Mouse (Mus musculus) layer of hippocampus, adult 9-11 months (tissue): Measurements from ENCODE around the gene Kif1bp.
A peak's percentile ranks its signal among the peaks of the same experiment; 100 is the strongest.

Experiments
- DNase-seq: peaks from one replicate; pipeline ENCODE4 v3.0.0; 2022

The Kif1bp gene

DNA sequence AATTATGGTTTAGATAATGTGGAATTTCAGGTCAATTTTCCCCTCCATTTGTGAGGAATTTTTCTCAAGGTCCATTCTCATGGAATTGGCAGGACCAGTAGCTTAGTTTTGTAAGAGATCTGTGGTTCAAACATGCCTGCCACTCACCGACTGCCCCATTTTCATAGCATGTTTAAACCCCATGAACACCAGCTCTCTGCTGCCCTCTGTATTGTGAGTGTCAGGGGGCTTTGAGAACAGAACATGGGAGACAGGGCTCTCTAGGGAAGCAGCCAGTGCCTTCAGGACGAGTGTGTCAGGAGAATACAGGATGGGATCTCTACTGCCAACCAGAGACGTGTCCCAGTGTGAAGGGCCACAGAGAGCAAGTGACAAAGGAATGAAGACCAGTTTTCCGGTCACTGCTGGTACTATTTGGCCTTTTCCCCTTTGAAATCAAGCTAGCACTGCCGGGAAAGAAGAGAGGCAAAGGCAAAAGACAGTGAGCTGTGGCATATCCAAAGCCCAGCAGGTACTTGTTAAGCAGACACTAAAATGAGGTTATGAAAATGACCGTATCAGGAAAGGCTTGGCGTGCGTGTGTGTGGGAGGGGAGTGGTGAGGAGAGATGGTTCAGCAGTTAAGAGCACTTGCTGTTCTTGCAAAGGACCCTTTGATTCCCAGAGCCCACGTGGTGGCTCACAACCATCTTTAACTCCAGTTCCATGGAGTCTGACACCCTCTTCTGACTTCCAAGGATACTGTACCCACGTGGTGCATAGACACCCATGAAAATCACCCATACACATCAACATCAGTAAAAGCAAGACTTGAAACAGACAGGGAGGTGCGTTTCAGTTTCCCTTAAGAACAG is 22.3 kb downstream of the Kif1bp start:
- DNase-seq, result no peak

DNA sequence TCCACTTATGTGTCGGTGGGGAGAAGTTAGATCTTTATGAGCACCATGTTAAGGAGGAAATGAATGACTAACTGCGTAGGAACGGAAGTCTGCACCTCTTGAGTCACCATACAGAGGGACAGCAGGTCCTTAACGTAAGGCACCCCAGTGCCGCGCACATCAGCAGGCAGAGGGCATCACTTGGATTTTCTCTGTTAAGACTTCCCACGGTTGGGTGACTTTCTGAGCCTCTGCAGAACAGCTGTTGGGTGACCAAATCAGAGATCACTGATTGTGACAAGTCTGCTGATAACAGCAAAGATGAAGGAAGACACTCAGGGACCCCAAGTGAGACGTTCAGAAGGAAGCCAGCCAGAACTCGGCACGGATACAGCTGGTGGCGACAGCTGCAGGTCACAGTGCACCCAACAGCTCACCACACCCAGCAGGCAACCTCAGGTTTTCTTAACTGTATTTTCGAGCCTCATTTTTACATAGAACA is 24.6 kb downstream of the Kif1bp start:
- no peak for DNase-seq

DNA sequence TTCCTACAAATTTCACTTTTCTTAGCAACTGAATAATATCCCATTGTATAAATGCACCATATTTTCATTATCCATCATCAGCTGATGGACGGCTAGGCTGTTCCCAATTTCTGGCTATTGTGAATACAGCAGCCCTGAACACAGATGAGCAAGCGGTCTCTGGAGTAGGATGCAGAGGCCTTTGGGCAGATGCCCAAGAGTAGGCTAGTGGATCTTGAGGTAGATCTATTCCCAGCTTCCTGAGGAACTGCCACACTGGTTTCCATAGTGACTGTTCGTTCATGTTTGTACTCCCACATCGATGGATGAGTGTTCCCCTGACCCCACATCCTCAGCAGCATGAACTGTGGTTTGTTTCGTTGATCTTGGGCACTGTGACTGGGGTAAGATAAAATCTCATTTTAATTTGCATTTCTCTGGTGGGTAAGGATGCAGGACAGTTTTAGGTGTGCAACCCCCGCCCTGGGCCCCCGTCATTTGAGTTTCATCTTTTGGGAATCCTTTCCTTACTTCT is 27.4 kb downstream of the Kif1bp start:
- DNase-seq, result no peak

DNA sequence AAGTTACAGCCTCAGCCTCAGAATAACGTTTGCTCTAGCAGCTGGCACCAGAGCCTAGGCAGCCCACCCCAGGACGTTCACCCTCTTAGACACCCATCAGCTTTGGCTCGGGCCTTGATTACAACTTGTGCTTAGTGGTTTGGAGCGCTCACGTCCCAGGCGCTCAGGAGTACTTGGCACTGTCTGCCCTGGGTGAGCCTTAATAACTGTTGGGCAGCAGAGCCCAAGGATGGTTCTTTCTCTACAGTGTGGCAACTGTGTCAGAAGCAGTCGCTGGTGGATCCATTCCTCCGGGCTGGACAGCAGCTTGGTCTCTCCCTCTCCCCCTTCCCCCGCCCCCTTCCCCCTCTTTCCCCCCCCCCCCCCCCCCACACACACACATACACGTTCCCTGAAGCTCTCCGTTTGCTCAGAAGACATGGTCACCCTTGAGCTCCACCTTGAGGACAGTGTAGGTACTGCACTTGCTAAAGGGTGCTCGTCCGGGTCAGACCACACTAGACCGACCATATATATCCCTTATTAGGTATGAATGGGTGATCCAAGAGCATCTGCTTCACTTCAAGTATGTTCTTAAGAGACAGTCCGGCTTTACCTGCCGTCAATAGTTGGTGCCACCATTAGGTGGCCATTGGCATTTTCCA is 28.6 kb downstream of the Kif1bp start:
- DNase-seq, result peak; percentile 40

DNA sequence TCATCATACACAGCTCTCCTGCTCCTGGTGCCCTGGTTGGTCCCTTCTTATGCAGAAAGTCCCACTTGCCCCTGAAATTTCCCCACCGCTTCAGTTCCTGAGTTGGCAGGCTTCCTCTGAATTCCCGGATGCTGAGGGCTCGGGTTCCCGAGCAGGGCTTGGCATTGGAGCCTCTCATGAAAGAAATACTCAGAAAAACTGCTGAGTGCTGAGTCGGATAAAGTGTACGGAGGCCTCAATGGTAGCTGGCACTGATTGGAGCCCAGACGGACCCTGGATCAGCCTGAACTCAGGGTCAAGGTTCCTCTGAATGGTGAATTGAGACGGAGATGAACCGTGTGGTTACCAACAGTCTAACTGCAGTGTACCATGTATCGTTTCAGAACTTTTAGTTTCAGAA is 31.8 kb downstream of the Kif1bp start:
- DNase-seq, result no peak

DNA sequence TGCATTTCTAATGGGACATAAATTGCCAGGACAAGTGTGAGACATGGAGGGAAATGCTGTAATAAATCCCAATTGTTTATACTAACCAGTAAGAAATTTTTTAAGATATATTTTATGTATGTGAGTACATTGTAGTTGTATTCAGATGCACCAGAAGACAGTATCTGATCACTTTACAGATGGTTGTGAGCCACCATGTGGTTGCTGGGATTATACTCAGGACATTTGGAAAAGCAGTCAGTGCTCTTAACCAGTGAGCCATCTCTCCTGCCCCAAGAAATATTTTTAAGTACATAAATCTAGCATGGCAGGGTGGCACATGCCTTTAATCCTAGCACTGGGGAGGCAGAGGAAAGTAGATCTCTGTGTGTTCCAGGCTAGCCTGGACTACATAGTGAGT is 32.5 kb downstream of the Kif1bp start:
- DNase-seq, result no peak

DNA sequence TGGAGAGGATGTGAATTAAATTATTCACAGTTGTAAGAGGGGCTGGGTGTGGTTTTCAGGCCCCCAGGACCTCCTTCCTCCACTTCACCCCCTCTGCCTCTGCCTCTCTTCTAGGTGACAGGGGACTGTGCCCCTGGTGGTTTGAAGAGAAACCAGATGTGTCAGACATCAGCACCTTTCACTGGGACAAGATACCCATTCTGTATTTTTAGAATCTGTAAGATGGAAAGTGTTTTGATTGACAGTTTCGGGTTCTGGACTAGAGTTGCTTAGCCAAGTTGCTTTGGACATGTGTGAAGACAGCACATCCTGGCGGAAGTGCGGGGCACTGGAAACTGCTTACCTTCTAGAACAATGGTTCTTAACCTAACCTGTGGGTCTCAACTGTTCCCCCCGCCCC is 33.9 kb downstream of the Kif1bp start:
- DNase-seq, result no peak

DNA sequence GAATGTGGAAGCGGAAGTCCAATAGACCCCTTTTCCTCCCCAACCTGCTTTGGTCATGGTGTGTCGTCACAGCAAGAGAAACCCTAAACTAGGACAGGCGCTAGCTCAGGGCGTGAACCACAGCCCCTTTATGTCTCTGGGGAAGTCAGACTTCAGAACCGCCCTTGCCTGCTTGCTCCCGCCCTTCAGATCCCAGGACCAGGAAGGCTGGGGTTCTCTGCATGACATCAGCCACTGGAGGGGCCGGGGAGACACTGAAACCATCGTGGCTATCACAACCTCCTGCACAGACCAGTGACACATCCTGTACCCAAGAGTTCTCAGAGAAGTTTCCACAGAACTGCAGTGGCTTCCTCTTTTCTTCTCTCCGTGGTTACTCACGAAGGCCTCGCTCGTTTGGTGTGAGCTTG is 34.9 kb downstream of the Kif1bp start:
- peak; percentile 82 for DNase-seq

DNA sequence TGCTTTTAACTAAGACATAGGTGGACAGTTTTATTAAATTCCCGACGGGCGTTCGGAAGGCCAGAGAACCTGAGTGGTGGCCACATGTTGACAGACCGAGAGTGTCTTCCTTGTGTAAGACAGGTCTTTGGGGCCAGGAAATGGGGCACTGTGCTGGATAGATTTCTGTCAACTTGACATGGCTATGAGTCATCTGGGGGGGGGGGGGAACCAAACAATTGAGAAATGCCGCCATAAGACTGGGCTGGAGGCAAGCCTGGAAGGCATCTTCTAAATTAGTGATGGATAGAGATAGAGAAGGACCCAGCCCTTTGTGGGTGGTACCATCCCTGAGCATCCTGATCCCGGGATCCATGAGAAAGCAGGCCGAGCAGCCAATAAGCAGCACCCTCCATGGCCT is 35.3 kb downstream of the Kif1bp start:
- no peak for DNase-seq

DNA sequence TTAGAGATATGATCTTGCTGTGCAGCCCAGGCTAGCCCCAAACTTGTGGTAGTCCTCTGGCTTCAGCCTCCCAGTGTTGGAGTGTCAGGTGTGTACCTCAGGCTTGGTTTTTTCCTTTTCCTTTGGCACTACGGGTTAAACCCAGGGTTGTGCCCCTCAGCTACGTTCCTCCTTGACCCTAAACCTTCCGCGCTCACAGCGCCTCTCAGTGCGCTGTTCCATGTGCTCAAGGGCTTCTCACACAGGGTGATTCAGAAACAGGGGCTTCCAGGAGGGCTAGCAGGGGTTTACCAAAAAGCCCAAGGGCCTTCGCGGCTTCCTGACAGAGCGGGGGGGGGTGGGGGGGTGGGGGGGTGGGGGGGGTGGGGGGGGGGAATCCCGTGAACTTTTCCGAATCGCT is 35.8 kb downstream of the Kif1bp start:
- DNase-seq, result no peak

DNA sequence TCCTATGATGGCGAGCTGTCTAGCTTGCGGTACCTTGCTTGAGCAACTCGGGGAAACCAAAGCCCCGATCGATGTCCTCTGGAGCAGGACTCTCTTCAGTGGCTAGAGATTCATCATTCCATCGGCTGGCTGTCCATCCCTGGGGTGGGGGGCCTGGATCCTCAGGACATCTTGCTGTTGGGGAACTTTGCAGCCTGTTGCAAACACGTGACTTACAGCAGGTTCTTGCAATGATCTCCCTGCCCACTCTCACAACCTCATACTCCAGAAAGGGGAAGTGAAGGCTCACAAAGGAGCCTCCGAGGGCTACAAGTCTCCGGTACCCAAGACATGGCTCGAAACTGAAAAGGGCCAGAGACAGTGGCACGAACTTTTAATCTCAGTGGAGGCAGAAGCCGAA is 36.8 kb downstream of the Kif1bp start:
- DNase-seq, result peak; percentile 41

DNA sequence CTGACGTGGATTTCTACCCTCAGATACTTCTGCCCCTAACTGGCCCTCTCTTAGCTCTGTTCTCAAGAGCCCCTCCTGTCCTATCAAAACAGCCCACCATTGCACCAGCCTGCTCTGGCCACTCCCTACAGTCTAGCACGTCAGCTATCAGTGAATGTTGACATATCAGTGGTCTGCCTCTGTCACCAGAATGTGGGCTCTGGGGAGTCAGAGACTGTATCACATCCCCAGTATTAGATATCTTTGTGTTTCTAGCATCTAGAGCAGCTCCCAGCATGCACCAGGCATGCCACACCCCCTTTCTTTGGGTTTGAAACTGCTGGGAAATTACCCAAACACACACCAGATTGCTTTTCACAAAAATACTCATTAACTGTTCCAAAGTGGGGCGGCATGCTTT is 37.5 kb downstream of the Kif1bp start:
- DNase-seq, result no peak

DNA sequence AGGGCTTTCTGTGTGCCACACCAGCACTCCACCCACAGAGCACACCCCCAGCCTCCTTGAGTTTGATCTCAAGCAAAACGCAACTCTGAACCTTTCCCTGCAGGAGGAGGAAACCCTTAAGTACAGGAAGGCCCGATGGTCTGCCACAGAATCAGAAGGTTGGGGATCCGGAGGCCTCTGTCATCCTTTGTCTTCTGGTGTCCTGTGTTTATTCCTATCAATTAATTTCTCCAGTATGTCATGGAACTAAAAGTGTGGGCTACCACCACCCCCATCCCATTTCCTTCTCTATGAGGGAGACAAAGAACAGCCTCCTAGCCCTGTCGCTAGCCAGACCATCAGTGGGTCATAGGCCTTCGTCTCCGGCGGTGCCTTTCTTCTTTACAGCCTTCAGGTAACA is 43.7 kb downstream of the Kif1bp start:
- DNase-seq, result no peak

DNA sequence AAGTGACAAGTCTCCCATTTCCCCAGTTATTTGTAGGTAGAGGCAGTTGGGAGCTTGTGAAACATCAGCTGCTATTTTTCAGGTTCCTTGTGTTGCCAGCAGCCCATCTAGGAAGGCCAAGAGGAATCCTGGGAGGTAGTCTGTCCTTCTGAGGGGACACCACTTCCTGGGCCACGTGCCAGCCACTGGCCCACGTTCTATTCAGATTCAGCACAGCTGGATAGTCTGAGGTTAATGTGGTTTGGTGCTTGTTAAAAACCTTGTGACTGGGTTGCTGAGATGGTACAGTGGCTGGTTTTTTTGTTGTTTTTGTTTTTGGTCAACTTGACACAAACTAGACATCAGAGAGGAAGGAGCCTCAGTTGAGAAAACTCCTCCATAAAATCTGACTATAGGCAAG is 45.4 kb downstream of the Kif1bp start:
- no peak for DNase-seq

DNA sequence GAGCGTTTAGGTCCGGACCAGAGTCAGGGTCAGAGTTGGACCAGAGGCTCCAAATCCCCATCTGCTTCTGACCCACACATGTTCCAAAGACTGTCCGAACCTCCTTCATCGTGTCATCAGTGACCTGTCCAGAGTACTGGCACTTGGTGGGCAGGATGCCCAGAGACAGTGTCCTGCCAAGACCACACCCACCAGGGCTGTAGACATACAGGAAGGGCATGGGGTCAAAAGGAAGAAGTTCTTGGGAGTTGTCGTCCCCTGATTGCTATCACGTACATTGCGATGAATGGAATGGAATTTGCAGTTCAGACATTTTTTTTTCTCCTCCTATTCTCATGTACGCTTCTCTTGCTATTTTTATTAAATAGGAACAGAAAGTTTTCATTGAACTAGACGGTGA is 48.1 kb downstream of the Kif1bp start:
- DNase-seq, result no peak

DNA sequence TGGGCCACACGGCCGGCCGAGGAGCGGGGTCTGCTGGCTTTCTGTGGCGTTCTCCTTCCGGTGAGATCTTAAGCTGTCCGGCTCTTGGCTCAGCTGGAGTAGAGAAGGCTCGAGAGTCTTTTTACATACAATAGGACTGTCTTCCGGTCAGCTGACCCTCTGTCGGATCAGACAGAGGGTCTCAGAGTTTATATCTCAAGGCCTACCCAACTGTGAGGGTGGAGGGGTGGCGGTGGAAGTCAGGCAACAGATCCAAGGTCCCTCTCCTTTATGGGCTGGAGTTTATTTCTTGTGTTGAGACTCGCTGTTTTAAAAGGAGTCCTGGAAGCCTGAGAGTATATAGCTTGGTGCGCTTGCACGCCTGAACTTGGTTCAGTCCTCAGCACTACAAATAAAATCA is 50.9 kb downstream of the Kif1bp start, which contains the start of gene Srgn:
TSS of gene Srgn (minus strand) at position 101 of the 400 bp plus-strand sequence.
- no peak for DNase-seq

DNA sequence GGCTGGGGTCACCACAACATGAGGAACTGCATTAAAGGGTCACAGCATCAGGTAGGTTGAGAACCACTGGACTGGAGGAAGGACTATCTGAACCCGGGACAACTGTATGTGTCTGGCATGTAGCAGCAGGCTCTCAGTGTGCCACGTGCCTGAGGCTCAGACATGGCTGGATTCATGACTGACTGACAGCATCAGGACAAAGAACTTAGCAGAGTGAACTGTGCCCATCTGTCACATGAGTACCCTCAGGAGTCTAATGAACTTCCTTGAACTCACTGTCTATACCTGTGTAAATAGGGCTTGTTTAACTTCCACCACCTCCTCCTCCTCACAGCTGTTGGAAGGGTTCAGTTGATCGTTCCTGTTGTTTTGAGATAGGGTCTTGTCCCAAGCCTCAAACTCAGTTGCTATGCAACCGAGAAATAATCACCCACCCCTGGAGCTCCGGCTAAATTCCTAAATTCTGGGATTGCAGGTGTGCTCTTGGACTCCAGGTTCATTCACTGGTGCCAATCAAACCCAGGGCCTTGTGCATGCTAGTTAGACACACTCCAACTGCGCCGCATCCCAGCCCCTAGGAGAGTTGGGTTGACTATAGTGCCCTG is 55.8 kb downstream of the Kif1bp start:
- no peak for DNase-seq

DNA sequence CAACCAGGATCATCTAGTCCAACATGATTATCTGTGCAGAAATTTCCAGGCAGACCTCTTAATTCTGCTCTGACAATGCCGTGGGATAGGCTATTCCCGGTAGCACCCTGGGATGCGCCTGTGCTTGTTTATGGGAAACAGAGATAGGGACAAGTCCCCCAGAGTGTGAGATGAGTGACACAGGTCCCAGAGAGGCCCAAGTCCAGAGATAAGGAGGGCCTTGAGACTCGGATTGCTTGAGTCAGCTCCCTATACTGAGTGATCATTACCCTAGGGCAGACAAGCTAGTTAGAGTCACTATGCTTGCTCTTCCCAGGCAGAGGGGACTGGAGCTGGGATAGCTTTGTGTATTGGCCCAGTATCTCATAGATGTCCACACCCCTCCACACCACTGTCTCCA is 56.5 kb downstream of the Kif1bp start:
- no peak for DNase-seq

DNA sequence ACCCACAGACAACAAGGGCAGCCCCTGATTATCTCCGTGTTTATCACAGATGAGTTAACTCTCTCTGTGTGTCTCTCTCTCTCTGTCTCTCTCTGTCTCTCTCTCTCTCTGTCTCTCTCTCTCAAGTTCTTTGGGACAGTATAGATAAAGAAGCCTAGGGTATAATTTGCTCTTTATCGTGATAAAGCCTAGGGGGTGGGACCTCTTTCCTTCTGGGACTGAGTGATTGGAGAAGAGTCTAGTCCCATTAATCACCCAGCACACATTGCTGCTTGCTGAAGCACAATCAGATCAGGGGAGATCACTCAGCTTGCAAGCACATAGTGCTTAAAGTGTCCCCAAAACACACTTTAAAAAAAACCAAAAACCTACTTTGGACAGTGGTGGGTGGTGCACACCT is 57.3 kb downstream of the Kif1bp start:
- no peak for DNase-seq

DNA sequence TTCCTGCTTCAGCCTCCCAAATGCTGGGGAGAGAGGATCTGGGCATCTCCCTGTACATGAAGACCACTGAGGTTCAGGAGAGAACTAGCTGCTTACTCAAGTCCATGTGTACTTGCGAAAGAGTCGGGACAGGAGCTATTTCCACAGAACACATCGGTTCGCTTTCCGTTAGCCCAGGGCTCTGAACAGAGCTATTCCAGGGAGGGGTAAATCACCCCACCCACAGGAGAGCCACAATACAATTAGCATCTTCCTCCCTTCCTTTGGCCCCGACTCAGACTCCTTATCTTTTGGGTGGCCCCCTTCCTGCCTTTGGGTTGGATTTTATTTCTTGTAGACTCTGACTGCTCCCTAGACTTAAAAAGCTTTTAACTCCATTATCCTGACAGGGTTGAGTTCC is 60.7 kb downstream of the Kif1bp start:
- no peak for DNase-seq

DNA sequence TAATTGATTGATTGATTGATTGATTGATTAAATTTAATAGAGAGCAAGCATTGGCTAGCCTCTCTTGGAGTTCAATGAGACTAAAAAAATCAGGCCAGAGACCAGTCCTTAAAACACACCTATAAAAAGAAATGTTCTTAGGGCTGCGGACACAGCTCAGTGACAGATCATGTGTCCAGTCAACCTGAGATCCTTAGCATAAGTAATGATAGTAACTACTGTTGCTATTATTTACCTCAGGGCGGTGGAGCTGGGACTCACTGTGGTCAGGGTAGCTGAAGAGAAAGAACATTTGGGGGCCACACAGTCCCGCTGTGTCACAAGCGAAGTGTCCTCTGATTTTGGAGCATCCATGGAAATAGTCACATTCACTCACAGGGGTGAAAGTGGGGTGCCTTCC is 65.4 kb downstream of the Kif1bp start:
- DNase-seq, result no peak

DNA sequence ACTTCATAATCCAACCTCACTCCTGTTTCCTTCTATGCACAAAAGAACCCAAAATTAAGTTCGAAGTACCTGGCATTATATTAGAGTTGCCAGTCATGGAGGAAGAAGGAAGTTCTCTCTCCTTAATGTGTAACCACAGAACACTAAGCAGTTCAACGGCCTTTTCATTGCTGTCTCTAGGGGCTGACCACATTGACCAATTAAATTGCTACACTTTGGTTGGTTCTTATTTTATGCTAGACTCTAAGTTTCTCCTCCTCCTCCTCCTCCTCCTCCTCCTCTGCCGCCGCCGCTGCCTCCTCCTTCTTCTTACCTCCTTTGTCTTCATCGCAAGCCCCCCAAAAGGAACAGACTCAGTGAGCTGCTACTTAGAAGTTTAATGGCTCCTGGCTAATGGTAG is 66.7 kb downstream of the Kif1bp start:
- DNase-seq, result no peak

DNA sequence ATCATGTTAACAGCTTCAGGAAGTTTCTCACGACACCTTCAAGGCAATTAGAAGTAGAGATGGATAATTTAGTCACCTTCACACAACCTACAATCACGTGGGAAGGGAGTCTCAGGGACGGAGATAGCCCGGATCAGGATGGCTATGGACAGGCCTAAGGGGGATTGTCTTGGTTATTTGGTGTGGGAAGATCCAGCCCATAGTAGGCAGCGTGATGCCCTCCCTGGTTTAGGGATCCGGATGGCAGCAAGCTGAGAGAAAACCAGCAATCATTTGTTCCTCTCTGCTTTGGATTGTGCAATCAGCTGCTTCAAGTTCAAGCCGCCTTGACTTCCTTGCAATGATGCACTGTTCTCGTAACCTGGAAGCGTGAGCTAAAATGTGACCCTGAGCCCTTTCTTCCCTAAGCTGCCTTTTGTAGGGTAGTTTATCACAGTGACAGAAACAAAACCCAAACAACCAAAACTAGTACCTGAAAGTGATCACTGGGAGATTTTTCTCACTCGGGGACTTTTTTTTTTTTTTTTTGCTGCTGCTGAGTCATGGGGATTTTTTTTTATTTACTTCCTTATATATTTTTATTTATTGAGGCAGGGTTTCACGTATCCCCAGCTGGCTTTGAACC is 69.1 kb downstream of the Kif1bp start:
- DNase-seq, result no peak
